Mouse (Mus musculus) midbrain, embryonic 16.5 days (tissue): ENCODE measurements around the gene D3Ertd254e. TPM values are rescaled to one million over a fixed set of nuclear protein-coding genes. Genes with fewer than 3 reads are reported as not detected.
"Not testable (repeated sequence)": the region's sequence is repeated elsewhere in the genome, so short reads cannot be mapped to it uniquely, and the experiment has no call there.

ENCODE experiments used
- ATAC-seq: fragments of 200-750 bp; cut with Nextera tagmentation; 2 replicates; pipeline ENCODE4 v1.8.0; 2017; ENCODE audit warnings: moderate TSS enrichment
- H3K27ac ChIP-seq: fragments of 300-500 bp; sonication (generic); 2 replicates; pipeline ENCODE4 v1.5.1; 2014; ENCODE audit warnings: mild to moderate bottlenecking, low read length, mixed read lengths
- H3K27me3 ChIP-seq: fragments of 300-500 bp; sonication (generic); 2 replicates; pipeline ENCODE4 v1.6.1; 2014; ENCODE audit warnings: low read depth, low read length, mixed read lengths; ENCODE audit not compliant: control insufficient read depth, insufficient read depth
- H3K36me3 ChIP-seq: fragments of 300-500 bp; sonication (generic); 2 replicates; pipeline ENCODE4 v1.6.1; 2014; ENCODE audit warnings: mild to moderate bottlenecking, low read length, moderate library complexity, mixed read lengths; ENCODE audit not compliant: control insufficient read depth, insufficient read depth
- H3K4me1 ChIP-seq: fragments of 300-500 bp; sonication (generic); 2 replicates; pipeline ENCODE4 v1.6.1; 2014; ENCODE audit warnings: mild to moderate bottlenecking, low read length, mixed read lengths; ENCODE audit not compliant: control insufficient read depth, insufficient read depth
- H3K4me2 ChIP-seq: fragments of 300-500 bp; sonication (generic); 2 replicates; pipeline ENCODE4 v1.6.1; 2014; ENCODE audit warnings: mild to moderate bottlenecking, low read length, mixed read lengths
- H3K4me3 ChIP-seq: fragments of 300-500 bp; sonication (generic); 2 replicates; pipeline ENCODE4 v1.5.1; 2014; ENCODE audit warnings: low read depth, mild to moderate bottlenecking, low read length, moderate library complexity, mixed read lengths
- H3K9ac ChIP-seq: fragments of 300-500 bp; sonication (generic); 2 replicates; pipeline ENCODE4 v1.6.1; 2014; ENCODE audit warnings: low read depth, low read length, mixed read lengths
- H3K9me3 ChIP-seq: fragments of 300-500 bp; sonication (generic); replicated peaks from 2 replicates; pipeline ENCODE4 v1.6.1; 2014; ENCODE audit warnings: mild to moderate bottlenecking, low read length, mixed read lengths; ENCODE audit not compliant: control insufficient read depth, poor library complexity, severe bottlenecking
- WGBS: fragments of 180-500 bp; shearing (Covaris S2); extraction: QIAGEN DNeasy Blood & Tissue Kit; methylation state at CpG from one replicate; pipeline ENCODE4 v1.1.7; 2014; 5-methylcytosine and 5-hydroxymethylcytosine counted together
- polyA plus RNA-seq: library from polyadenylated mRNA; unstranded; fragments of >200 nt; fragmentation: Nextera tagmentation; extraction: Ambion mirVana; gene quantifications from 2 replicates; pipeline ENCODE4 v1.2.1, GENCODE M21; 2015

Gene D3Ertd254e
- 15.0 and 16.7 TPM in 2 replicates for polyA plus RNA-seq

DNA sequence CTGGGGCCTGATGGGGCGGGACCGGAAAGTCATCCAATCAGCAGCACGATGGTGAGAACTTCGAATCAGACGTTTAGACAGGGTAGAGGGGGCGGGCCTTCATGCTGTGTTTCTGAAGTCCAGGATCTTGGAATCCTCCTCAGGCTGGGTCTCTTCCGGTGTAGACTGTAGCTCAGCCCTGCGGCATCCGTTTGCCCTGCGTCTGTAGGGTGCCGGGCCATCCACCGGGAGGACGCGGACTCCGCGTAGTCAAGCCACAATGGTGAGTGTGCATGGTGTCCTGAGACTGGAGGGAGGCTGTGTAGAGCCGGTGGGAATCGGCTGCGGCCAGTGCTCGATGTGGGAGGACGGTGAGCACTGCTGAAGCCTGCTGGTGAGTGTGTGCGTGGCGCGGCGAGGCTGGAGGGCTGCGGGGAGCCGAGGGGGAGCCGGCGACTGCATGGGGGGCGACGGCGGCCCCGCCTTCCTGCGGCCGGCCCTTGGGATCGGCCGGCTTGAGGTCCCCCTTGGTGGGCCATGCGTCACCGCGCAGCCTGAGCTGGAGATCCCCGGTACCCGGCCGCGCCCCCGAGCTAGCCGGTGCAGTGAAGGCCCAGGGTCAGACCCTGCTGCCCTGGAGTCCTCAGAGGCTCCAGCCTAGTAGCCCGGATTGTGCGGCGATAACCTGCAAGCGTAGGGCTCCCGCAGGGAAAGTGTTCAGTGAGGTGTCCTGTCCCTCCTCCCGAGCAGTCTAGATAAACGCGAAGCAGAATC is at the start of gene D3Ertd254e:
Gene D3Ertd254e (plus strand): TSS at position 84 of the 753 bp plus-strand sequence.
- peak within 1 kb of the TSS; percentile 95 for H3K27ac ChIP-seq
- H3K4me3 ChIP-seq: peak within 1 kb of the TSS; percentile 95
- ATAC-seq: peak; percentile 100
- no peaks in the 10 kb centered on the region for H3K27me3 ChIP-seq
- H3K36me3 ChIP-seq: no peaks in the 10 kb centered on the region
- peak within 1 kb of the TSS; percentile 98 for H3K9ac ChIP-seq
- under 1% methylated on average over 46 of the region's 54 CpGs for WGBS
- H3K9me3 ChIP-seq: no peaks in the 10 kb centered on the region
- H3K4me2 ChIP-seq: peak within 1 kb of the TSS; percentile 90
- peaks cover 22% of the 10 kb centered on the region for H3K4me1 ChIP-seq

DNA sequence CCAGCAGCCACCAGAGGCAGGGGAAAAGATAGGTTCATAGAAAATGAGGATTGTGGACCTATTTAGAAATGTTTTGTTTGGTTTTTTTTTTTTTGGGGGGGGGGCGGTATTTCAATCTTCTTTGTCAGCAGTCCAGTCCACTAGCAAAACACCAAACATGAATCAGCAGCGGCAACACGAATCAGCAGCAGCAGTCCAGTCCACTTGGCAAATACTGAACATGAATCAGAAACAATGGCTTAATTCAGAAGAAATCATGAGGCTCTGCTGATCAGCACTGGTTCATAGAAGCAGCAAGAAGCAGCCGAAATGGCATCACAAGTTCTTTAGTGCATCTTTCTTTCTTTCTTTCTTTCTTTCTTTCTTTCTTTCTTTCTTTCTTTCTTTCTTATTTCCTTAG is 34.7 kb upstream of the D3Ertd254e start:
- Histone ChIP-seq H3K9ac (no peak overlapping the region), H3K27me3 (no peaks in the 10 kb centered on the region), H3K36me3 (no peaks in the 10 kb centered on the region), H3K9me3 (no peaks in the 10 kb centered on the region), H3K4me2 (no peak overlapping the region), H3K27ac (no peak overlapping the region), H3K4me3 (no peak overlapping the region), H3K4me1 (no peaks in the 10 kb centered on the region)
- no peak for ATAC-seq
- 84% methylated on average over 4 of the region's 4 CpGs for WGBS

DNA sequence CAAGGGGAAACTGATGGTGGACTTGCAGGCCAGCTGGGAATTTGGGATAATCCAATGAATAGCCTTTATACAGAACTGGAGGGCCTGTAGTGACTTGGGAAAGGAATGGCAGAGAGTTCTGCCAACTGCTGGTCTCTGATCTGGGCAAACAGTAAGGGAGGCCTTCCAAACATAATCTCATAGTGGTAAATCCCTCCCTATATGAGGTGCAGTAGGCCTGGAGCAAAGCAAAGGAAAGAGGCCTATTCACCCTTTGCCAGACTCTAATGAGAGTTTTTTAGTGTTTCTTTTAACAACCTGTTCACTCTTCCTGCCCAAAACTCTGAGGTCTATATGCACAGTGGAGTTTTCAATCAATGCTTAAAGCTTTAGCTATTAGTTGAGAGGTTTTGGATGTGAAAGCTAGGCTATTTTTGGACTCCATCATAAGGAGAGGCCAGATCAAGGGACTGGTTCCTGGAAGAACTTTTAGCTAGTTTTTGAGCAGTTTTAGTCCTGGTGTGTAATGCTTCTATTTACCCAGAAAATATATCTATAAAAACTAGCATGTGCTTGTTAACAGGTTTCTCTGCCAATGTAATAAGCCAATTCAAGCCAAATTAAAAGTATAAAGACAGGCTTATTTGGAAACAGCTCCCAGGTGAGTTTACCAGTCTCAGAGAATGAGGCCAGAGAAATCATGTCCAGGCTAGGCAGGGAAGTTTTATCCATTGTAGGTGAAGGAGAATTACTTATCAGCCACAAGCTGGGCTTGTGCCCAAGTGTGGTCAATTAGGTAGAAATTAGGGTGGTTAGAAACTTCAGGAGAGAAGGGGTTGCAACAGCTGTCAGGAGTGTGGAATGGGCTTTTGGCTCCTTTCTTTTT is 30.9 kb upstream of the D3Ertd254e start:
- H3K36me3 ChIP-seq: no peaks in the 10 kb centered on the region
- H3K4me2 ChIP-seq: no peak overlapping the region
- no peaks in the 10 kb centered on the region; the same call in 1 of the 2 replicates for H3K9me3 ChIP-seq
- H3K4me1 ChIP-seq: no peaks in the 10 kb centered on the region
- no peaks in the 10 kb centered on the region for H3K27me3 ChIP-seq
- H3K27ac ChIP-seq: no peak overlapping the region
- H3K4me3 ChIP-seq: no peak overlapping the region
- ATAC-seq: no peak
- H3K9ac ChIP-seq: no peak overlapping the region

DNA sequence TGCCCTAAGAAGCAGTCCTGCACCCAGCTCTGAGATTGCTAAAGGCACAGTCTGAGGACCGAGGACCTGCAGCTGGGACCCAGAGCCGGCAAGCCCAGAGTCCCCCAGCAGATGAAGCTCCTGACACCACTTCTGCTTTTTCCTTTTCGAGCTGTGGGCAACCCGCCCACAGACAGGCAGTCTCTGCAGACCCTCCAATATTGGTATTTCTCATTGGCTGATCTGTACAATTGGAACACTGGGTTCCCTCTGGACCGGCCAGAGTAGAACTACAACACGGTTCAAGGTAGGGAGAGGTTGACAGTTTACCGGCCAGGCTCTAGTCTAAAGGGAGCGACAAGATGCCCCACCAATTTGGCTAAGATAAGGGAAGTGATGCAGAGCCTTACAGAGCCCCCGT is 24.6 kb upstream of the D3Ertd254e start:
- not testable (repeated sequence) for ATAC-seq, H3K27ac ChIP-seq, H3K9me3 ChIP-seq, H3K27me3 ChIP-seq, H3K9ac ChIP-seq, H3K4me2 ChIP-seq, H3K4me3 ChIP-seq, H3K4me1 ChIP-seq, H3K36me3 ChIP-seq
- 96% methylated on average over 9 of the region's 9 CpGs for WGBS

DNA sequence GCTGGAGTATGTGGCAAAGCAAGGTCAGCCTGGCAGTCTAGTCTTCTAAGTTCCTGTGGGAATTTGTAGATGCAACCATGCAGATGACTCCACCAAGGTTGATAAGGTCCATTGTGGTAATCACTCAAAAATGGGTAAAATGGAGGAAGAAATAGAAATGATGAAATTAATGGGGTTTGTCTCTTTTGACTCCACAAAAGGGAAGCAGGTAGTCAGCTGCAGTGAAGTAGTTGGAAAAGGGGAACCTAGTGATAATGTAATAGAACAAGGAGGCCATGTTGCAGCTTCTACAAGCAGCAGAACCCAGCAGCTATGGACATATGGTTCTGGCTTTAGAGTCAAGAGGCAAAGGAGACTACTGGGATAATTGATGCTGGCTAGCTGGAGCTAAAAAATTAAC is 14.7 kb upstream of the D3Ertd254e start:
- H3K9me3 ChIP-seq: no peaks in the 10 kb centered on the region
- H3K4me3 ChIP-seq: no peak overlapping the region
- H3K4me1 ChIP-seq: no peaks in the 10 kb centered on the region
- no peak overlapping the region for H3K27ac ChIP-seq
- no peak overlapping the region for H3K9ac ChIP-seq
- no peak overlapping the region for H3K4me2 ChIP-seq
- no peaks in the 10 kb centered on the region for H3K36me3 ChIP-seq
- ATAC-seq: no peak
- no peaks in the 10 kb centered on the region for H3K27me3 ChIP-seq

DNA sequence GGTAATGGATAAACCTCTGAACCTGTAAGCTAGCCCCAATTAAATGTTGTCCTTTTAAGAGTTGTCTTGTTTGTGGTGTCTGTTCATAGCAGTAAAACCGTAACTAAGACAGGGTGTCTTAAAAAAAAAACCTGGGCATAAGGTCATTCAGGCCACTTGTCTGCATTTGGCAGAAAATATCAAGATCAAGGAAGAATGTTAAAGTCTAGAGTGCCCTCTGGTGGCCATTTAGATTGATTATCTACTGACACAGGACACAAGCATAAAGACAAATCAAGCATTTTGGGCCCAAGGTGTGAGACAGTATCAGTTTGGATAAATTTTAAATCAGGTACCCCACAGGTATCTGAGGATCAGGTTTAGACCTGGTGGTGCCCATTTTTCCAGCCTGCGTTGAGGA is 13.3 kb upstream of the D3Ertd254e start:
- Histone ChIP-seq H3K36me3 (no peaks in the 10 kb centered on the region), H3K27ac (no peak overlapping the region), H3K9me3 (no peaks in the 10 kb centered on the region), H3K4me1 (no peaks in the 10 kb centered on the region), H3K27me3 (no peaks in the 10 kb centered on the region), H3K4me2 (no peak overlapping the region), H3K9ac (no peak overlapping the region), H3K4me3 (no peak overlapping the region)
- no peak for ATAC-seq
- 59% methylated on average over 2 of the region's 2 CpGs for WGBS

DNA sequence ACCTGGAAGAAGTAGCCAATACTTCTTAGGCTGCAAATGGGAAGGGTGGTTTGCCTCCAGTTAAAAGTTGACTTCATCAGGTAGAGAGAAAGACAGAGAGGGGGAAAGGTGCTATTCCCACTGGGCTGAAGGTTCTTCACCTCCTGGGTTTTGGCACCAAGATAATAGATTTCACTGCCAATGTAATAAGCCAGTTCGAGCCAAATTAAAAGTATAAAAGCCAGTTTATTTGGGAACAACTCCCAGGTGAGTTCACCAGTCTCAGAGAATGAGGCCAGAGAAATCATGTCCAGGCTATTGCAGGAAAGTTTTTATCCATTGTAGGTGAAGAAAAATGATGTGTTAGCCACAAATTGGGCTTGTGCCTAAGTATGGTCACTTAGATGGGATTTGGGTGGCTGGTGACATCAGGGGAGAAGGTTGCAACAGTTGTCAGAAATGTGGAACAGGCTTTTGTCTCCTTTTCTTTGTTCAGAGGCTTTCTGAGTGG is 12.6 kb upstream of the D3Ertd254e start:
- Histone ChIP-seq H3K4me1 (no peaks in the 10 kb centered on the region), H3K4me3 (no peak overlapping the region)
- ATAC-seq: no peak

DNA sequence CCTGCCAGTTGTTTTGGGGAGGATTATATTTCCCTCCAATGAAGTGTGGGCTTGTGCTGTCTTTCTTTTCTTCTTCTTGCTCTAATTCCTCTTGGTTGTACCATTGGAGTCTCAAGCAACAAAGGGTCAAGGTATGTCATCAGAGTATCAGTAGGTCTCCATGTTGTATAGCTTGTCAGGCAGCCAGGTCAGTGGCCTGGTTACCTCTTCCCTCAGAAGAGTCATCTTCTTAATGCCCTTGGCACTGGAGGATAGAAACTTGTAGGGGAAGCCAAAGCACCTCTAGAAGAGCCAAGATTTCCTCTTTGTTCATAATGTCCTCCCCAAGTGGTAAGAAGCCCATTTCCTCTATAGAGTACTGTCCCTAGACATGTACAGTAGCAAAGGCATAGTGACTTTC is 11.8 kb upstream of the D3Ertd254e start:
- Histone ChIP-seq H3K4me1 (no peaks in the 10 kb centered on the region), H3K27me3 (no peaks in the 10 kb centered on the region), H3K27ac (no peak overlapping the region), H3K4me2 (no peak overlapping the region), H3K9me3 (no peaks in the 10 kb centered on the region), H3K9ac (no peak overlapping the region), H3K4me3 (no peak overlapping the region), H3K36me3 (no peaks in the 10 kb centered on the region)
- no peak for ATAC-seq

More for the DNA sequence above, 12.6 kb upstream of the D3Ertd254e start:
- WGBS: 85% methylated on average over 1 of the region's 1 CpGs
- no peaks in the 10 kb centered on the region for H3K36me3 ChIP-seq
- H3K27ac ChIP-seq: no peak overlapping the region
- no peak overlapping the region for H3K4me2 ChIP-seq
- H3K9me3 ChIP-seq: no peaks in the 10 kb centered on the region
- no peaks in the 10 kb centered on the region for H3K27me3 ChIP-seq
- H3K9ac ChIP-seq: no peak overlapping the region

DNA sequence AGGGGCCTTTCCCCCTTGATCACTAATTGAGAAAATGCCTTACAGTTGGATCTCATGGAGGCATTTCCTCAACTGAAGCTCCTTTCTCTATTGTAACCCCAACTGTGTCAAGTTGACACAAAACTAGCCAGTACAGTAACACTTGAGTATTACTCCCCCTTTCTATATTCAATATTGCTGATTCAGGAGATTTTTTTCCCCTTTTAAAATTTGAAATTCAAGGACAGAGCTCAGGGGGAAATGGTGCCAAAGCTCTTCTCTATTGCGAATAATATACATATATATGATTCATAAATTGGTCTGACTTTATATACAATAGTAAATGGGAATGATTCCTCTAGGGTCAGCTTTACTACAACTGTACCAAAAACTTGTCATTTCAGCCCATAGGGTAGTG is 282 bp upstream of the D3Ertd254e start:
- H3K9ac ChIP-seq: no peak overlapping the region

More for the DNA sequence above, 282 bp upstream of the D3Ertd254e start:
- Histone ChIP-seq H3K36me3 (no peaks in the 10 kb centered on the region), H3K9me3 (no peaks in the 10 kb centered on the region), H3K27ac (no peak overlapping the region; the same call in 1 of the 2 replicates), H3K4me2 (peak overlapping the region; percentile 90), H3K27me3 (no peaks in the 10 kb centered on the region), H3K4me1 (peaks cover 22% of the 10 kb centered on the region), H3K4me3 (peak overlapping the region; percentile 95)
- 5% methylated on average over 1 of the region's 1 CpGs for WGBS
- ATAC-seq: no peak
